Mouse (Mus musculus): ENCODE measurements around the gene Ptprb. TPM values are rescaled to one million over a fixed set of nuclear protein-coding genes. Genes with fewer than 3 reads are reported as not detected.

Ptprb gene
- total and polyA plus RNA-seq, 3 experiments = not detected

DNA sequence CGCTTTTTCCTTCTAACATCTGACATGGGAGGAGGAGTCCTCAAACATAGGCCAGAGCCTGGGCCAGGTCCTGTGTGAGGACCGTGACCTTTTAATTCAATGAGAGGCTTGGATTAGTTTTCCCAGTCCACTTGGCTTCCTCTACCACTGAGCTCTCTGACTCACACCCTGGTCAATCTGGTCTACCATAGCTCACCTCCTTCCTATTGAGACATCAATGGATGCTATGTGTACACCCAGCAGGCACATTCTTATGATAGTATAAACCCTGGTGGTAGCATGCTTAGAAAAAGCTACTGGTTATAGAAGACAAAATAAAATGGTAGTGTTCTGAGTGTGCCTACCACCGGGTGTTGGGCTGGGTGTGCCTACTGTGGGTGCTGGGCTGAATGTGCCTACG, 21.1 kb downstream of the Ptprb start:
- no peak overlapping the region for H3K9ac ChIP-seq (ENCODE audit: control insufficient read depth, low read depth, low read length, poor library complexity, severe bottlenecking)
- TF ChIP-seq CHD2 (IDR thresholded peaks at IDR 0.05; ENCODE audit: low read length) = no peak
- TF ChIP-seq NRF1 (IDR thresholded peaks at IDR 0.05; ENCODE audit: insufficient read depth, low read depth, low read length, poor library complexity, severe bottlenecking) = no peak
- no peak for TF ChIP-seq MAZ (IDR thresholded peaks at IDR 0.05; ENCODE audit: low read depth, low read length)
- no peak for TF ChIP-seq TAL1 (IDR thresholded peaks at IDR 0.05; ENCODE audit: low read length)
- no peak for TF ChIP-seq GATA1 (IDR thresholded peaks at IDR 0.05; ENCODE audit: low read depth, low read length)
- TF ChIP-seq UBTF (IDR thresholded peaks at IDR 0.05; ENCODE audit: borderline replicate concordance, insufficient read depth, low read depth, low read length) = no peak
- no peak for TF ChIP-seq SMC3 (IDR thresholded peaks at IDR 0.05; ENCODE audit: low read depth, low read length)
- TF ChIP-seq CHD1 (IDR thresholded peaks at IDR 0.05; ENCODE audit: low read depth, low read length) = no peak
- TF ChIP-seq HCFC1 (IDR thresholded peaks at IDR 0.05; ENCODE audit: low read depth, low read length) = no peak

DNA sequence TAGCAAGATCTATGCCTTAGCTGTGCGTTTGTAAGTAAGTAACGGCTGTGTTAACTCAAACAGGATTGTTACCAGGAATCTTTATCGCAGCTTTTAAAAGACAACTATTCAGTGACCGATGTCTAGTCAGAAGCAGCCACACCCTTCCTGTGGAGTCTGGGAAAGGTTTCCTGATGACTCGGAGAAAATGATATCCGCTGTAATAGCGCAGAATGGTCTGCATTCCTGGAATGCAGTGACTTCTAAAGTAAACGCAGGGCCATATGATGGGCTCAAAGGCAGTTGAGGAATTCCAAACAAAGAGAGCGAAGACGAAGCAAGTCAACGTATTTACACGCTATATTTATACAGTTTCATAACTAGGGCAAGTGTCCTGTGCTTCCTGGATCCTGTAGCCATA, 22.5 kb downstream of the Ptprb start:
- H3K9me3 ChIP-seq (replicated peaks; ENCODE audit: insufficient read depth, low read length) = no peaks in the 10 kb centered on the region
- no peaks in the 10 kb centered on the region for H3K27me3 ChIP-seq (ENCODE audit: control insufficient read depth in 1 of 2, insufficient read depth in 2 of 2, low read length in 2 of 2)

More for the DNA sequence above, 21.1 kb downstream of the Ptprb start:
- no peak for DNase-seq (ENCODE audit: low read depth, low spot score)
- no peaks in the 10 kb centered on the region for H3K36me3 ChIP-seq (ENCODE audit: control insufficient read depth in 1 of 2, insufficient read depth in 2 of 2, low read length in 2 of 2)
- no peaks in the 10 kb centered on the region for H3K9me3 ChIP-seq (replicated peaks; ENCODE audit: insufficient read depth, low read length)
- no peaks in the 10 kb centered on the region for H3K27me3 ChIP-seq (ENCODE audit: control insufficient read depth in 1 of 2, insufficient read depth in 2 of 2, low read length in 2 of 2)
- no peaks in the 10 kb centered on the region for H3K79me2 ChIP-seq (ENCODE audit: control insufficient read depth, insufficient read depth, low read length, poor library complexity)
- H3K4me1 ChIP-seq (ENCODE audit: control insufficient read depth in 1 of 2, insufficient read depth in 2 of 2, low read length in 2 of 2) = no peaks in the 10 kb centered on the region
- H3K4me3 ChIP-seq (ENCODE audit: control insufficient read depth in 1 of 2, insufficient read depth in 1 of 2, low read depth in 2 of 2, low read length in 2 of 2) = no peak overlapping the region
- H3K27ac ChIP-seq (ENCODE audit: control insufficient read depth, low read depth, low read length) = no peak overlapping the region

DNA sequence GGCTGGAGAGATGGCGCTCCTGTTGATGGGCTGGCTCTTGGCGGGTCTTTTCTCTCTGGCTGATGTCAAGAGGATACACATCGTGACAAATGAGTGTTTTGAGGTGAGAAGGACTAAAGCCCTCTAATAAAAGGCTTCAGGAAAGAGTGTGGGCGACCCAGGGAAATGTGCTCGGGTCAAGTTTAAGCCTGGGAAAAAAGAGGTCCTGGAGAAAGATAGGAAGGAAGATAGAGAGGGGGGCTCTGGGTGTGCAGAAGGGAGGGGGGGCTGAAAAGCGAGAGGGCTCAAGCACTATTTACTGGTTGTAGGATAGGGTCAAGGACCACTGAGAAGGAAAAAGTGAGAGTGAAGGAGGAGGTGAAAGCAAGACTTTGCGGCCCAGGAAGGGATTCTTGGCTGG, 25.5 kb downstream of the Ptprb start:
- Histone ChIP-seq H3K4me1 (ENCODE audit: control insufficient read depth in 1 of 2, insufficient read depth in 2 of 2, low read length in 2 of 2) (no peaks in the 10 kb centered on the region), H3K27me3 (ENCODE audit: control insufficient read depth in 1 of 2, insufficient read depth in 2 of 2, low read length in 2 of 2) (no peaks in the 10 kb centered on the region), H3K9me3 (replicated peaks; ENCODE audit: insufficient read depth, low read length) (no peaks in the 10 kb centered on the region), H3K79me2 (ENCODE audit: control insufficient read depth, insufficient read depth, low read length, poor library complexity) (no peaks in the 10 kb centered on the region), H3K36me3 (ENCODE audit: control insufficient read depth in 1 of 2, insufficient read depth in 2 of 2, low read length in 2 of 2) (no peaks in the 10 kb centered on the region), H3K27ac (ENCODE audit: control insufficient read depth, low read depth, low read length) (no peak overlapping the region), H3K4me3 (ENCODE audit: control insufficient read depth in 1 of 2, insufficient read depth in 1 of 2, low read depth in 2 of 2, low read length in 2 of 2) (no peak overlapping the region), H3K9ac (ENCODE audit: control insufficient read depth, low read depth, low read length, poor library complexity, severe bottlenecking) (no peak overlapping the region)
- no peak for TF ChIP-seq UBTF (IDR thresholded peaks at IDR 0.05; ENCODE audit: borderline replicate concordance, insufficient read depth, low read depth, low read length)
- TF ChIP-seq RCOR1 (IDR thresholded peaks at IDR 0.05; ENCODE audit: low read depth, low read length) = no peak
- TF ChIP-seq POLR2A (IDR thresholded peaks at IDR 0.05; ENCODE audit: control insufficient read depth in 1 of 2, insufficient read depth in 1 of 2, low read depth in 1 of 2, low read length in 2 of 2, poor library complexity in 1 of 2) = no peak
- TF ChIP-seq MAZ (IDR thresholded peaks at IDR 0.05; ENCODE audit: low read depth, low read length) = no peak
- no peak for TF ChIP-seq E2F4 (IDR thresholded peaks at IDR 0.05; ENCODE audit: borderline replicate concordance, low read depth, low read length)
- TF ChIP-seq MAX (IDR thresholded peaks at IDR 0.05; ENCODE audit: low read length) = no peak
- no peak for TF ChIP-seq CTCF (IDR thresholded peaks at IDR 0.05 in 2 of 3, conservative IDR thresholded peaks at IDR 0.05 in 1 of 3; ENCODE audit: control insufficient read depth in 1 of 3, insufficient read depth in 1 of 3, low read depth in 2 of 3, low read length in 3 of 3, poor library complexity in 1 of 3, severe bottlenecking in 1 of 3)
- TF ChIP-seq GABPA (IDR thresholded peaks at IDR 0.05; ENCODE audit: low read depth, low read length) = no peak
- no peak for TF ChIP-seq ETS1 (IDR thresholded peaks at IDR 0.05; ENCODE audit: low read depth, low read length)
- TF ChIP-seq POLR2AphosphoS5 (IDR thresholded peaks at IDR 0.05; ENCODE audit: borderline replicate concordance, low read depth, low read length) = no peak
- no peak for TF ChIP-seq ELF1 (IDR thresholded peaks at IDR 0.05; ENCODE audit: low read depth, low read length)
- no peak for TF ChIP-seq CHD2 (IDR thresholded peaks at IDR 0.05; ENCODE audit: low read length)
- TF ChIP-seq MXI1 (IDR thresholded peaks at IDR 0.05; ENCODE audit: low read depth, low read length) = no peak
- TF ChIP-seq RAD21 (IDR thresholded peaks at IDR 0.05; ENCODE audit: low read depth, low read length) = no peak
- no peak for TF ChIP-seq GATA1 (IDR thresholded peaks at IDR 0.05; ENCODE audit: low read depth, low read length)
- TF ChIP-seq ZKSCAN1 (IDR thresholded peaks at IDR 0.05; ENCODE audit: low read depth, low read length) = no peak
- no peak for TF ChIP-seq KAT2A (conservative IDR thresholded peaks at IDR 0.05; ENCODE audit: low read depth, low read length)
- no peak for TF ChIP-seq POLR2AphosphoS2 (IDR thresholded peaks at IDR 0.05; ENCODE audit: low read length)
- DNase-seq (ENCODE audit: low read depth, low spot score) = no peak

More for the DNA sequence above, 22.5 kb downstream of the Ptprb start:
- Histone ChIP-seq H3K36me3 (ENCODE audit: control insufficient read depth in 1 of 2, insufficient read depth in 2 of 2, low read length in 2 of 2) (no peaks in the 10 kb centered on the region), H3K9ac (ENCODE audit: control insufficient read depth, low read depth, low read length, poor library complexity, severe bottlenecking) (no peak overlapping the region), H3K4me3 (ENCODE audit: control insufficient read depth in 1 of 2, insufficient read depth in 1 of 2, low read depth in 2 of 2, low read length in 2 of 2) (no peak overlapping the region), H3K79me2 (ENCODE audit: control insufficient read depth, insufficient read depth, low read length, poor library complexity) (no peaks in the 10 kb centered on the region), H3K4me1 (ENCODE audit: control insufficient read depth in 1 of 2, insufficient read depth in 2 of 2, low read length in 2 of 2) (no peaks in the 10 kb centered on the region), H3K27ac (ENCODE audit: control insufficient read depth, low read depth, low read length) (no peak overlapping the region)
- TF ChIP-seq USF2 (IDR thresholded peaks at IDR 0.05; ENCODE audit: borderline replicate concordance in 1 of 2, insufficient read depth in 1 of 2, low read depth in 1 of 2, low read length in 2 of 2) (no peak), MAX (IDR thresholded peaks at IDR 0.05; ENCODE audit: low read length) (no peak), POLR2A (IDR thresholded peaks at IDR 0.05; ENCODE audit: control insufficient read depth in 1 of 2, insufficient read depth in 1 of 2, low read depth in 1 of 2, low read length in 2 of 2, poor library complexity in 1 of 2) (no peak), ZC3H11A (IDR thresholded peaks at IDR 0.05; ENCODE audit: low read depth, low read length) (no peak), CHD2 (IDR thresholded peaks at IDR 0.05; ENCODE audit: low read length) (no peak)
- no peak for DNase-seq (ENCODE audit: low read depth, low spot score)
